ENCODE assay signal across 1 mouse cellular context in genomic region chr14:57911316-57911715, GRCm38 (mm10).
TF ChIP-seq lines count a peak whose summit lies in the region.

No protein-coding gene starts in this region.

TF ChIP-seq in CH12.LX, 34 proteins besides CTCF, POLR2A, EP300 and RAD21 (continued from another document):
- TF ChIP-seq CHD1 (IDR thresholded peaks at IDR 0.05; ENCODE audit: low read depth, low read length), result no peak
TF ChIP-seq in CH12.LX: peak in this region for 0.
